Mouse (Mus musculus): ENCODE data around the gene Hist2h3c1. TPM values are rescaled to one million over a fixed set of nuclear protein-coding genes. Genes with fewer than 3 reads are reported as not detected.
"Not testable (repeated sequence)": the region's sequence is repeated elsewhere in the genome, so short reads cannot be mapped to it uniquely, and the experiment has no call there.

Gene Hist2h3c1
- polyA plus RNA-seq, 1 experiment from 2014 or later: 0.91 TPM

DNA sequence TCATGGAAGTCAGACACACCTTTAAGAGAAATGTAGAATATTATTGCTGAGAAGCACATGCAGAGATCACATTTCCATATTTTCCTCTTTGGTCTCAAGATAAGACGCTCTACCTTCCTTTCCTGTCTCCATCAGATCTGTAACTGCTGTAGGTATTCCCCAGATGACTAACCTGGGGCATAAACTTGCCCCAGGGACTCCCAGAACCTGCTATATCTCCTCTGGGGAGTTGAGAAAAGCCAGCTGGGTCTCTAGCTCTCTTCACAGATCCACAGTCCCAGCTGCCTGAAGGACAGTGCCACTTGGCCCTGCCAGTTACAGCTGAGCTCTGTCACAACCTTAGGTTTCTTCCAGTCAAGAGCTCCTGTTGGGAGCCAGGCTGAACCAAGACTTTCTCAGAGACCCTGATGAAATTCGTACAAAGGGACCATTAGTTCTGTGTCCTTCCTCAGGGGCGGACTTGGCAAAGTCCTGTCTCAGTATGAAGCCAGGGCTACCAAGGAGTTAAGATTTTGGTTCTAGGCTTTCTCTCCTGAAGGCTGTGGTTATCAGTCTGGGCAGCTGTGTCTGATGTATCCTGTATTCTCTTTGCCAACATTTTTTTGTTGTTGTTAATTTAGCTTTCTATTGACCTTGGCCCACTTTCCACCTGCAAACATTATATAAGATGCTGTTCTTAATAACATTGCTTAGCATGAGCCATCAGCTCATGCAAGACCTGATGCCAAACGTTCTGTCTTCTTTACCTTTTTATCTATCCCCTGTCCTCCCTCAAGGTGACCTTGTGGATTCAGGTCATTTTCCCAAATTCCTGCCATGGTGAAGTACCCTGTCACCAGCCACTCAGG, 15.4 kb upstream of the Hist2h3c1 start:
- Histone ChIP-seq H3K4me2 (replicated peaks; ENCODE audit: low read depth, low read length) (no peak overlapping the region), H3K27ac (ENCODE audit: low read depth, low read length) (no peak overlapping the region), H3K36me3 (ENCODE audit: control insufficient read depth, insufficient read depth, low read length) (no peaks in the 10 kb centered on the region), H3K9me3 (ENCODE audit: control insufficient read depth, low read length) (no peaks in the 10 kb centered on the region), H3K4me1 (ENCODE audit: control insufficient read depth, insufficient read depth, low read length) (no peaks in the 10 kb centered on the region; the same call in 1 of the 2 replicates), H3K4me3 (ENCODE audit: low read length) (no peak overlapping the region), H3K9ac (ENCODE audit: low read depth, low read length) (no peak overlapping the region), H3K27me3 (ENCODE audit: control insufficient read depth, insufficient read depth, low read length) (no peaks in the 10 kb centered on the region)
- WGBS: 77% methylated on average over 4 of the region's 4 CpGs
- no peak for ATAC-seq (ENCODE audit: low FRiP score, low TSS enrichment)

DNA sequence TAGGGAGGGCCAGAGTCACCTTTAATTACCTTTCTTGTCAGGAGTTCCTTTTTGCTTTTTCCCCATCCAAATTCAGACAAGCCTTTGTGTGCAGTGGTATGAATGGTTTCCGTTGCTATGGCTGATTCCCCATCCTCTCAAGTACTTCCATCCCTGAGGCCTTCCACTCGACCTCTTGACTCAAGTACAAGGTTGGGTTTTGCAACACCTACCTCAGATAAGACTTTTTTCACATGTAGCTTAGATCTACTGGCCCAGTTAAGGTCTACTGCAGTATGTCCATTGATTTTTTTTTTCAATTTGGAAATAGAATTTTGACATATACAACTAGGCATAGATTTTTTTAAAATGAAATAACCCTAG, 14.7 kb upstream of the Hist2h3c1 start:
- no peak overlapping the region for H3K9ac ChIP-seq (ENCODE audit: low read depth, low read length)
- H3K36me3 ChIP-seq (ENCODE audit: control insufficient read depth, insufficient read depth, low read length): no peaks in the 10 kb centered on the region
- 68% methylated on average over 2 of the region's 2 CpGs for WGBS
- no peak overlapping the region for H3K4me2 ChIP-seq (replicated peaks; ENCODE audit: low read depth, low read length)
- peaks cover 4% of the 10 kb centered on the region; the same call in 1 of the 2 replicates for H3K4me1 ChIP-seq (ENCODE audit: control insufficient read depth, insufficient read depth, low read length)
- H3K4me3 ChIP-seq (ENCODE audit: low read length): no peak overlapping the region
- no peaks in the 10 kb centered on the region for H3K9me3 ChIP-seq (ENCODE audit: control insufficient read depth, low read length)
- no peak for ATAC-seq (ENCODE audit: low FRiP score, low TSS enrichment)
- H3K27me3 ChIP-seq (ENCODE audit: control insufficient read depth, insufficient read depth, low read length): no peaks in the 10 kb centered on the region
- no peak overlapping the region for H3K27ac ChIP-seq (ENCODE audit: low read depth, low read length)

GRCm38 (mm10) chr3:96234914-96235313, 11.6 kb upstream of the Hist2h3c1 start:
- Histone ChIP-seq H3K4me1 (ENCODE audit: control insufficient read depth, insufficient read depth, low read length) (peaks cover 10% of the 10 kb centered on the region; the same call in 1 of the 2 replicates), H3K27ac (ENCODE audit: low read depth, low read length) (no peak overlapping the region)
- no peak for ATAC-seq (ENCODE audit: low FRiP score, low TSS enrichment)

DNA sequence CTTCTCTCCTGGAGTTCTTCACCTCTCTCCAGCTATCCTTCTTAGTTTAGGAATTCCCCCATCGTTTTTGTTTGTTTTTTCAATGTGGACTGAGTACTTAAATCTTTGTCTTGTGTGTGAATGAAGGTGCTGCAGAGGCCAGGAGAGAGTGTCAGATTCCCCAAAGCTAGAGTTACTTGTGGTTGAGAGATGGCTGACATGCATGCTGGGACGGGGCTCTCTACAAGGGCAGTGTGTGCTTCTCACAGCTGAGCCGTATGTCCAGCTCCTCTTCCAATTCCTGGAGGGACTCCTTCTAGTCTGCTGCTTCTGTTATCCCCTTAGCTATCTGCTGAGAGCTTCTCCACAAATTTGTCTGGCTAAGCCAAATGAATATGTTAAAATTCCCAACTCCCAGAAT, 10.6 kb upstream of the Hist2h3c1 start:
- Histone ChIP-seq H3K27me3 (ENCODE audit: control insufficient read depth, insufficient read depth, low read length) (no peaks in the 10 kb centered on the region), H3K4me2 (replicated peaks; ENCODE audit: low read depth, low read length) (no peak overlapping the region; the same call in 1 of the 2 replicates), H3K9ac (ENCODE audit: low read depth, low read length) (no peak overlapping the region), H3K4me3 (ENCODE audit: low read length) (no peak overlapping the region), H3K4me1 (ENCODE audit: control insufficient read depth, insufficient read depth, low read length) (peaks cover 12% of the 10 kb centered on the region; the same call in 1 of the 2 replicates), H3K27ac (ENCODE audit: low read depth, low read length) (no peak overlapping the region), H3K9me3 (ENCODE audit: control insufficient read depth, low read length) (no peaks in the 10 kb centered on the region), H3K36me3 (ENCODE audit: control insufficient read depth, insufficient read depth, low read length) (no peaks in the 10 kb centered on the region)
- 37% methylated on average over 3 of the region's 3 CpGs for WGBS
- ATAC-seq (ENCODE audit: low FRiP score, low TSS enrichment): no peak

More at GRCm38 (mm10) chr3:96234914-96235313, 11.6 kb upstream of the Hist2h3c1 start:
- H3K36me3 ChIP-seq (ENCODE audit: control insufficient read depth, insufficient read depth, low read length): no peaks in the 10 kb centered on the region
- 90% methylated on average over 2 of the region's 2 CpGs for WGBS
- H3K4me3 ChIP-seq (ENCODE audit: low read length): no peak overlapping the region
- H3K4me2 ChIP-seq (replicated peaks; ENCODE audit: low read depth, low read length): no peak overlapping the region
- H3K9ac ChIP-seq (ENCODE audit: low read depth, low read length): no peak overlapping the region
- H3K9me3 ChIP-seq (ENCODE audit: control insufficient read depth, low read length): no peaks in the 10 kb centered on the region
- no peaks in the 10 kb centered on the region for H3K27me3 ChIP-seq (ENCODE audit: control insufficient read depth, insufficient read depth, low read length)

DNA sequence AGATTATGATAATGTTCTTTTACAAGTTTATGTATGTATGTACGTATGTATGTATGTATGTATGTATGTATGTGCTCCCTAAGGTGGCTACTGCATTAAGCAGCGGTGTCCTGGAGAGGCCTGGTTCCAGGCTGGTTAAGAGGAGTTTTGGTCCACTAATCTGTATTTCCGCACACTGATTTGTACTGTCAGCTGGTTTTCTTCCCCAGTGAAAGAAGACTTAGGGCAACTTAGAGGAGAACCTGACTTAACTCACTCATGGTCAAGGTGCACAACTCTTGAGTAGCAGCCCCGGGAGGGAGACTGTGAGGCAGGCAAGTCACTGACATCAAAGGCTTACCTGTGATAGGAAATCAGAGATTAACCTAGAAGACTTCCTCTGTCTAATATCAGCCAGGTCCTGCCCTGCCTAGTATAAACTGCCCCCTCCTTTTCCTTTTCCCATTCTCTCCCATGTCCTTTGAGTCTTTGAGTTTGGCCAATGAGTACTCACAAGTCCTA, 9.6 kb upstream of the Hist2h3c1 start:
- peak overlapping the region; percentile 56; the same call in 1 of the 2 replicates for H3K4me3 ChIP-seq (ENCODE audit: low read length)
- H3K27me3 ChIP-seq (ENCODE audit: control insufficient read depth, insufficient read depth, low read length): no peaks in the 10 kb centered on the region
- H3K9ac ChIP-seq (ENCODE audit: low read depth, low read length): peak overlapping the region; percentile 84
- no peak for ATAC-seq (ENCODE audit: low FRiP score, low TSS enrichment)
- peaks cover 14% of the 10 kb centered on the region; the same call in 1 of the 2 replicates for H3K4me1 ChIP-seq (ENCODE audit: control insufficient read depth, insufficient read depth, low read length)
- no peaks in the 10 kb centered on the region for H3K9me3 ChIP-seq (ENCODE audit: control insufficient read depth, low read length)
- H3K27ac ChIP-seq (ENCODE audit: low read depth, low read length): peak overlapping the region; percentile 85; the same call in 1 of the 2 replicates
- peak overlapping the region; percentile 73 for H3K4me2 ChIP-seq (replicated peaks; ENCODE audit: low read depth, low read length)
- WGBS: 67% methylated on average over 4 of the region's 4 CpGs
- no peaks in the 10 kb centered on the region for H3K36me3 ChIP-seq (ENCODE audit: control insufficient read depth, insufficient read depth, low read length)

GRCm38 (mm10) chr3:96237335-96237903, 9.1 kb upstream of the Hist2h3c1 start:
- 17% methylated on average over 7 of the region's 7 CpGs for WGBS
- Histone ChIP-seq H3K36me3 (ENCODE audit: control insufficient read depth, insufficient read depth, low read length) (no peaks in the 10 kb centered on the region), H3K4me2 (replicated peaks; ENCODE audit: low read depth, low read length) (peak overlapping the region; percentile 73), H3K9me3 (ENCODE audit: control insufficient read depth, low read length) (no peaks in the 10 kb centered on the region), H3K4me1 (ENCODE audit: control insufficient read depth, insufficient read depth, low read length) (peaks cover 14% of the 10 kb centered on the region; the same call in 1 of the 2 replicates), H3K27me3 (ENCODE audit: control insufficient read depth, insufficient read depth, low read length) (no peaks in the 10 kb centered on the region), H3K4me3 (ENCODE audit: low read length) (peak overlapping the region; percentile 56), H3K9ac (ENCODE audit: low read depth, low read length) (peak overlapping the region; percentile 84), H3K27ac (ENCODE audit: low read depth, low read length) (peak overlapping the region; percentile 85)
- no peak for ATAC-seq (ENCODE audit: low FRiP score, low TSS enrichment)

- peaks cover 14% of the 10 kb centered on the region; the same call in 1 of the 2 replicates for H3K4me1 ChIP-seq (ENCODE audit: control insufficient read depth, insufficient read depth, low read length)
- H3K9me3 ChIP-seq (ENCODE audit: control insufficient read depth, low read length): no peaks in the 10 kb centered on the region
- H3K9ac ChIP-seq (ENCODE audit: low read depth, low read length): peak overlapping the region; percentile 84
- H3K36me3 ChIP-seq (ENCODE audit: control insufficient read depth, insufficient read depth, low read length): no peaks in the 10 kb centered on the region
- ATAC-seq (ENCODE audit: low FRiP score, low TSS enrichment): no peak
- WGBS: 2% methylated on average over 12 of the region's 12 CpGs
- no peaks in the 10 kb centered on the region for H3K27me3 ChIP-seq (ENCODE audit: control insufficient read depth, insufficient read depth, low read length)
- peak overlapping the region; percentile 85 for H3K27ac ChIP-seq (ENCODE audit: low read depth, low read length)
- H3K4me3 ChIP-seq (ENCODE audit: low read length): peak overlapping the region; percentile 56
- peak overlapping the region; percentile 73 for H3K4me2 ChIP-seq (replicated peaks; ENCODE audit: low read depth, low read length)
Observed at GRCm38 (mm10) chr3:96237904-96238511, 8.5 kb upstream of the Hist2h3c1 start.

DNA sequence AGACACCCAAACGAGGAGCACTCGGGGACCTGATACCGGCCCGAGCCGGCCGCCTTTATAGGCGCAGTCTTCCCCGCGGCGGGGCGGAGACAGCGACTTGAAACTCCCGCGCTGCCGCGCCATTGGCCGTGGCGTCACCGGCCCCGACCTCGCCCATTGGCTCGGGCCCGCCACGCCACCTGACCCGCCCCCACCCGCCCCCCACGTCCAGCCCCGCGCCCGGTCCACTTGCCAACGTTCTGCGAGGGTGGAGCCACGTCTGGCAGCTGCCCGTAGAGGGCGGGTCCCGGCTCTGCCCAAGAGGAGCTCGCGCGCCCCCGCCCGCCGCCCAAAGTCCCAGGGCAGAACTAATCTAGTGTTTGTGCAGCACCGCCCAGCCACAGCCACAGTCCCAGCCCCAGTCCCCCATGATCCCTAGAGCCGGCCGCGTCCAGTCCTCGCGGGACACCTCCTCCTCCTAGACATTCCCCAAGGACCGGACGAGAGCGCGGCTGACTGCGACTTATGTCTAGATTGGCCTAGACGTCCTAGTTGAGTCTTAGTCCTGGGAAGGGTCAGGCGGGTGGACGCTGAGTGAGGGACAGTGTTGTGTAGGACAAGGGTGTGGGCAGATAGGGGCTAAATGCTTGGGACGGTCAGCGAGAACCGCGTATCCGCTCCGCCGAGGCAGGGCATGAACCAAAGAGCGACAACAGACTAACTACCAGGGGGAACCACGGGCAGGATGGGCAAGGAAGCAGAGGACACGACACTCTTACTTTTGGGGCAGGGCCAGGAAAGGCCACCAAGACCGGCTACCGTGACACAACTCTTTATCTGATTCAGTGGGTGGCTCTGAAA, 7.3 kb upstream of the Hist2h3c1 start, which contains the start of gene Hist2h3c2:
Gene Hist2h3c2, minus strand, starts transcription at position 174 of the 840 bp plus-strand sequence.
- H3K27ac ChIP-seq (ENCODE audit: low read depth, low read length): peak within 1 kb of the TSS; percentile 85
- H3K27me3 ChIP-seq (ENCODE audit: control insufficient read depth, insufficient read depth, low read length); H3K36me3 ChIP-seq (ENCODE audit: control insufficient read depth, insufficient read depth, low read length); H3K9me3 ChIP-seq (ENCODE audit: control insufficient read depth, low read length): not testable (repeated sequence)
- H3K4me3 ChIP-seq (ENCODE audit: low read length): peak within 1 kb of the TSS; percentile 56
- peak; percentile 93 for ATAC-seq (ENCODE audit: low FRiP score, low TSS enrichment)
- peaks cover 18% of the 10 kb centered on the region for H3K4me1 ChIP-seq (ENCODE audit: control insufficient read depth, insufficient read depth, low read length)
- H3K4me2 ChIP-seq (replicated peaks; ENCODE audit: low read depth, low read length): peak within 1 kb of the TSS; percentile 73
- WGBS: under 1% methylated on average over 12 of the region's 68 CpGs
- peak within 1 kb of the TSS; percentile 84 for H3K9ac ChIP-seq (ENCODE audit: low read depth, low read length)
